Mouse (Mus musculus) right cerebral cortex, adult 18-20 months (tissue): Measurements from ENCODE around the gene Spata9.
"Not testable (repeated sequence)": the region's sequence is repeated elsewhere in the genome, so short reads cannot be mapped to it uniquely, and the experiment has no call there.

ENCODE experiments used
- DNase-seq: peaks from one replicate; pipeline ENCODE4 v3.0.0; 2022; ENCODE audit warnings: mixed read lengths

Gene Spata9

GRCm38 (mm10) chr13:75966850-75967249, at the start of gene Spata9:
Gene Spata9 (plus strand): TSS chr13:75967150.
- DNase-seq = no peak

GRCm38 (mm10) chr13:75927951-75928350, 39.0 kb upstream of the Spata9 start:
- no peak for DNase-seq

- DNase-seq = not testable (repeated sequence)
These were observed 37.9 kb upstream of the Spata9 start for GRCm38 (mm10) chr13:75929071-75929470.

- no peak for DNase-seq
These were observed 36.9 kb upstream of the Spata9 start for GRCm38 (mm10) chr13:75930023-75930422.

- no peak for DNase-seq
These were observed 36.3 kb upstream of the Spata9 start for GRCm38 (mm10) chr13:75930660-75931059.

GRCm38 (mm10) chr13:75931073-75931472, 35.9 kb upstream of the Spata9 start:
- peak; percentile 57 for DNase-seq

GRCm38 (mm10) chr13:75933287-75933686, 33.7 kb upstream of the Spata9 start:
- DNase-seq = no peak

- no peak for DNase-seq
These were observed 28.1 kb upstream of the Spata9 start for GRCm38 (mm10) chr13:75938866-75939265.

- DNase-seq = no peak
These were observed 26.0 kb upstream of the Spata9 start for GRCm38 (mm10) chr13:75940791-75941517.

- DNase-seq = no peak
These were observed 25.2 kb upstream of the Spata9 start for GRCm38 (mm10) chr13:75941518-75942295.

GRCm38 (mm10) chr13:75942731-75943130, 24.2 kb upstream of the Spata9 start:
- no peak for DNase-seq

GRCm38 (mm10) chr13:75943189-75944043, 23.5 kb upstream of the Spata9 start, which contains the start of gene Rhobtb3:
Gene Rhobtb3 (minus strand): TSS chr13:75943925.
- DNase-seq = peak; percentile 77

- DNase-seq = no peak
These were observed 22.7 kb upstream of the Spata9 start for GRCm38 (mm10) chr13:75944044-75944820.

GRCm38 (mm10) chr13:75950295-75950694, 16.7 kb upstream of the Spata9 start:
- DNase-seq = no peak

- no peak for DNase-seq
These were observed 11.5 kb upstream of the Spata9 start for GRCm38 (mm10) chr13:75955357-75955992.

GRCm38 (mm10) chr13:75974481-75974880, 7.5 kb downstream of the Spata9 start:
- no peak for DNase-seq

- DNase-seq = no peak
These were observed 8.7 kb downstream of the Spata9 start for GRCm38 (mm10) chr13:75975629-75976028.

- DNase-seq = no peak
These were observed 9.3 kb downstream of the Spata9 start for GRCm38 (mm10) chr13:75976218-75976617.

- DNase-seq = no peak
These were observed 9.7 kb downstream of the Spata9 start for GRCm38 (mm10) chr13:75976649-75977048.

GRCm38 (mm10) chr13:75981901-75982300, 15.0 kb downstream of the Spata9 start:
- DNase-seq = no peak

GRCm38 (mm10) chr13:75988096-75988495, 21.1 kb downstream of the Spata9 start:
- peak; percentile 14 for DNase-seq
